Mouse (Mus musculus): Measurements from ENCODE around the gene Tek.

DNA sequence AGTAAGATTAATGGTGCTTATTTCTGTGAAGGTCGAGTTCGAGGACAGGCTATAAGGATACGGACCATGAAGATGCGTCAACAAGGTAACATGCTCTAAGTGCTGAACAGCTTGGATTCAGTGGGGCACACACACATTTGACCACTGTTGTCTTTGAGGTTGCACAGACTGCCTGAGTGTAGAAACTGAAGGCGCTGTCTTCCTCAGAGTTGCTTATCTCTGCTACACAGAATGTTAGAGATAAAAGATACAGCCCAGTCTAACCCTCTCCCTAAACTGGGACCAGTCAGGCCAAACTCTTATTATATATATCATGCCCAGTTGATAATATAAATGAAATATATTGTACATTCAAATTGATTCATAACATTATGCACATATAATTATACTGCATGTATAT is 42.0 kb downstream of the Tek start:
- no peak for TF ChIP-seq POLR2A (IDR thresholded peaks at IDR 0.05; ENCODE audit: control insufficient read depth in 1 of 2, insufficient read depth in 1 of 2, low read depth in 1 of 2, low read length in 2 of 2, poor library complexity in 1 of 2)
- TF ChIP-seq MEF2A (IDR thresholded peaks at IDR 0.05; ENCODE audit: extremely low read depth, insufficient replicate concordance, low read depth, low read length, poor library complexity, severe bottlenecking) = no peak
- no peak for TF ChIP-seq NRF1 (IDR thresholded peaks at IDR 0.05; ENCODE audit: insufficient read depth, low read depth, low read length, poor library complexity, severe bottlenecking)
- TF ChIP-seq CTCF (IDR thresholded peaks at IDR 0.05 in 2 of 3, conservative IDR thresholded peaks at IDR 0.05 in 1 of 3; ENCODE audit: control insufficient read depth in 1 of 3, insufficient read depth in 1 of 3, low read depth in 2 of 3, low read length in 3 of 3, poor library complexity in 1 of 3, severe bottlenecking in 1 of 3) = no peak
- TF ChIP-seq E2F4 (IDR thresholded peaks at IDR 0.05; ENCODE audit: borderline replicate concordance, low read depth, low read length) = no peak
- no peak for TF ChIP-seq ZC3H11A (IDR thresholded peaks at IDR 0.05; ENCODE audit: low read depth, low read length)
- no peak for TF ChIP-seq POLR2AphosphoS2 (IDR thresholded peaks at IDR 0.05; ENCODE audit: low read length)
- no peak for TF ChIP-seq GABPA (IDR thresholded peaks at IDR 0.05; ENCODE audit: low read depth, low read length)
- no peak for TF ChIP-seq USF1 (IDR thresholded peaks at IDR 0.05; ENCODE audit: low read depth, low read length)
- TF ChIP-seq TBP (IDR thresholded peaks at IDR 0.05; ENCODE audit: low read depth, low read length) = no peak
- TF ChIP-seq EP300 (IDR thresholded peaks at IDR 0.05; ENCODE audit: low read depth in 1 of 2, low read length in 2 of 2) = no peak
- TF ChIP-seq MAZ (IDR thresholded peaks at IDR 0.05; ENCODE audit: low read depth, low read length) = no peak
- TF ChIP-seq KAT2A (conservative IDR thresholded peaks at IDR 0.05; ENCODE audit: low read depth, low read length) = no peak
